16 mouse cellular contexts compared by ENCODE assay signal in genomic region chr13:107059460-107059859, GRCm38 (mm10). TPM values are rescaled to one million over a fixed set of nuclear protein-coding genes. Genes with fewer than 3 reads are reported as not detected.
DNase-seq lines count a peak whose midpoint lies in the region; ATAC-seq and TF ChIP-seq lines count a peak whose summit lies in the region.
"Had no signal": no experiment of that assay in that cellular context is flagged by ENCODE, and none has a peak within 500 bp of the region (broad histone marks: within the 10 kb centered on the region; RNA-seq: fewer than 3 reads in every experiment).

No protein-coding gene starts in this region.

- TF ChIP-seq CTCF in lung, postnatal 0 days (IDR thresholded peaks at IDR 0.05), result no peak

- no peak overlapping the region for H3K4me3 ChIP-seq in lung, postnatal 0 days (ENCODE audit: low read depth, low read length)
- no peak overlapping the region for H3K4me3 ChIP-seq in midbrain, embryonic 15.5 days
- H3K4me3 ChIP-seq in hindbrain, embryonic 14.5 days (replicated peaks; ENCODE audit: low read length), result no peak overlapping the region
- H3K4me3 ChIP-seq: embryonic facial prominence, embryonic 15.5 days; forebrain, embryonic 15.5 days; midbrain, embryonic 13.5 days had no signal

- no peak for TF ChIP-seq EP300 in lung, postnatal 0 days (IDR thresholded peaks at IDR 0.05)

- no peak for ATAC-seq in lung, postnatal 0 days
- ATAC-seq in megakaryocyte progenitor cell, adult 5-6 weeks (replicated peaks; ENCODE audit: poor library complexity), result peak; percentile 78
- ATAC-seq in midbrain, embryonic 15.5 days (replicated peaks), result no peak
- no peak for ATAC-seq in hindbrain, embryonic 14.5 days (ENCODE audit: low FRiP score)
- ATAC-seq: forebrain, embryonic 15.5 days; midbrain, embryonic 13.5 days had no signal

- H3K9me3 ChIP-seq in lung, postnatal 0 days (ENCODE audit: low read length), result no peaks in the 10 kb centered on the region
- no peaks in the 10 kb centered on the region for H3K9me3 ChIP-seq in midbrain, embryonic 15.5 days
- no peaks in the 10 kb centered on the region for H3K9me3 ChIP-seq in hindbrain, embryonic 14.5 days (ENCODE audit: control insufficient read depth, low read length)
- H3K9me3 ChIP-seq: embryonic facial prominence, embryonic 15.5 days; forebrain, embryonic 15.5 days; midbrain, embryonic 13.5 days had no signal

- H3K27ac ChIP-seq in lung, postnatal 0 days (ENCODE audit: low read length), result no peak overlapping the region
- no peak overlapping the region for H3K27ac ChIP-seq in midbrain, embryonic 15.5 days
- H3K27ac ChIP-seq in hindbrain, embryonic 14.5 days, result no peak overlapping the region
- H3K27ac ChIP-seq: embryonic facial prominence, embryonic 15.5 days; forebrain, embryonic 15.5 days; kidney, postnatal 0 days; midbrain, embryonic 13.5 days had no signal

- no peaks in the 10 kb centered on the region for H3K36me3 ChIP-seq in lung, postnatal 0 days (ENCODE audit: insufficient read depth, low read length)
- no peaks in the 10 kb centered on the region for H3K36me3 ChIP-seq in midbrain, embryonic 15.5 days (replicated peaks)
- H3K36me3 ChIP-seq in hindbrain, embryonic 14.5 days (replicated peaks; ENCODE audit: control insufficient read depth, insufficient read depth), result no peaks in the 10 kb centered on the region
- H3K36me3 ChIP-seq: embryonic facial prominence, embryonic 15.5 days; forebrain, embryonic 15.5 days; midbrain, embryonic 13.5 days had no signal

- no peak overlapping the region for H3K9ac ChIP-seq in lung, postnatal 0 days (replicated peaks; ENCODE audit: low read depth)
- no peak overlapping the region for H3K9ac ChIP-seq in midbrain, embryonic 15.5 days
- H3K9ac ChIP-seq in hindbrain, embryonic 14.5 days, result no peak overlapping the region
- H3K9ac ChIP-seq: embryonic facial prominence, embryonic 15.5 days; forebrain, embryonic 15.5 days; lung, embryonic 14.5 days; midbrain, embryonic 13.5 days had no signal

- DNase-seq in lung, postnatal 0 days (ENCODE audit: low spot score), result peak; percentile 15
- DNase-seq in lung, postnatal 14 days, result no peak
- DNase-seq in T-cell, adult 2 months (ENCODE audit: low spot score), result peak; percentile 92
- peak; percentile 77 for DNase-seq in thymus, postnatal 14 days
- no peak for DNase-seq in cerebellum, postnatal 25 days
- no peak for DNase-seq in hindbrain, embryonic 14.5 days (ENCODE audit: low spot score)
- DNase-seq: cerebellum, postnatal 10 days; gastrocnemius, postnatal 36 days; lung, embryonic 14.5 days had no signal

- WGBS in lung, postnatal 0 days, result 71% methylated on average over 3 of the region's 3 CpGs
- WGBS in midbrain, embryonic 15.5 days, result 84% methylated on average over 3 of the region's 3 CpGs
- 84% methylated on average over 3 of the region's 3 CpGs for WGBS in hindbrain, embryonic 14.5 days

- no peak overlapping the region for H3K4me2 ChIP-seq in lung, postnatal 0 days (replicated peaks; ENCODE audit: low read depth, low read length)
- no peak overlapping the region for H3K4me2 ChIP-seq in midbrain, embryonic 15.5 days
- H3K4me2 ChIP-seq in hindbrain, embryonic 14.5 days (replicated peaks), result no peak overlapping the region
- H3K4me2 ChIP-seq: embryonic facial prominence, embryonic 15.5 days; forebrain, embryonic 15.5 days; lung, embryonic 14.5 days; midbrain, embryonic 13.5 days had no signal

- H3K27me3 ChIP-seq in lung, postnatal 0 days (replicated peaks; ENCODE audit: insufficient read depth, low read length), result no peaks in the 10 kb centered on the region
- H3K27me3 ChIP-seq in midbrain, embryonic 15.5 days (replicated peaks), result no peaks in the 10 kb centered on the region
- H3K27me3 ChIP-seq in hindbrain, embryonic 14.5 days (ENCODE audit: control insufficient read depth, insufficient read depth, low read length), result no peaks in the 10 kb centered on the region
- H3K27me3 ChIP-seq: CH12.LX; embryonic facial prominence, embryonic 15.5 days; forebrain, embryonic 15.5 days; midbrain, embryonic 13.5 days had no signal

- no peaks in the 10 kb centered on the region for H3K4me1 ChIP-seq in lung, postnatal 0 days (ENCODE audit: insufficient read depth, low read depth, low read length)
- H3K4me1 ChIP-seq in midbrain, embryonic 15.5 days, result no peaks in the 10 kb centered on the region
- H3K4me1 ChIP-seq in hindbrain, embryonic 14.5 days (replicated peaks; ENCODE audit: control insufficient read depth, insufficient read depth, low read length), result no peaks in the 10 kb centered on the region
- H3K4me1 ChIP-seq: embryonic facial prominence, embryonic 15.5 days; forebrain, embryonic 15.5 days; midbrain, embryonic 13.5 days had no signal

RNA-seq across cellular contexts. Expression of gene Kif2a, which starts 37.5 kb away (rescaled TPM):
- 19.6 and 20.7 TPM in 2 replicates for polyA plus RNA-seq in lung, postnatal 0 days (2015; fragmentation: Nextera tagmentation; extraction: Ambion mirVana)
- 53.7 and 55.1 TPM in 2 replicates for total RNA-seq in megakaryocyte progenitor cell, adult 5-6 weeks (2015)
- total RNA-seq in megakaryocyte progenitor cell, adult 5-6 weeks (2017), result 15.2 and 18.0 TPM in 2 replicates
- 67.5 and 68.4 TPM in 2 replicates for polyA plus RNA-seq in midbrain, embryonic 15.5 days (2015; fragmentation: Nextera tagmentation; extraction: Ambion mirVana)
- 54.9 and 68.9 TPM in 2 replicates for polyA plus RNA-seq in hindbrain, embryonic 14.5 days (2014; fragmentation: Nextera tagmentation; extraction: Ambion mirVana)

Comparison
In these comparisons a context has a peak if more than half of its experiments do, and no peak if none do; other contexts are left out.
1. DNase-seq: peak in lung, postnatal 0 days (single experiment), T-cell, adult 2 months (single experiment) and thymus, postnatal 14 days (single experiment); none in lung, postnatal 14 days (single experiment), cerebellum, postnatal 25 days (0 of 2) and hindbrain, embryonic 14.5 days (single experiment).